Mouse (Mus musculus) myocyte (in vitro differentiated cells): Measurements from ENCODE around the gene Fbxo42.

Experiments
- CEBPB ChIP-seq: IDR thresholded peaks from 2 replicates; pipeline ENCODE4 v1.6.1; 2011; ENCODE audit warnings: mild to moderate bottlenecking, moderate library complexity; ENCODE audit not compliant: poor library complexity, insufficient read depth, severe bottlenecking
- E2F4 ChIP-seq: IDR thresholded peaks from one replicate; pipeline ENCODE4 v1.6.1; 2011; ENCODE audit warnings: mild to moderate bottlenecking, control low read depth, moderate library complexity; ENCODE audit not compliant: insufficient read depth
- MAX ChIP-seq: IDR thresholded peaks from one replicate; pipeline ENCODE4 v1.6.1; 2011; ENCODE audit warnings: low read depth, mild to moderate bottlenecking, control low read depth
- MYOD1 ChIP-seq, 3 experiments: IDR thresholded peaks; one replicate each; pipeline ENCODE4 v1.6.1; 2011; ENCODE audit warnings: control low read depth in 2 of 3, low read depth in 2 of 3, mild to moderate bottlenecking in 2 of 3, moderate library complexity in 1 of 3; ENCODE audit not compliant: insufficient read length in 2 of 3, control insufficient read depth in 1 of 3
- POLR2A ChIP-seq: IDR thresholded peaks from one replicate; pipeline ENCODE4 v1.6.1; 2011; ENCODE audit warnings: low read depth, mild to moderate bottlenecking, control low read depth, moderate library complexity; ENCODE audit not compliant: insufficient read length
- POLR2AphosphoS2 ChIP-seq: IDR thresholded peaks from one replicate; pipeline ENCODE4 v1.6.1; 2011; ENCODE audit warnings: low read depth, control low read depth; ENCODE audit not compliant: insufficient read length
- REST ChIP-seq: IDR thresholded peaks from one replicate; pipeline ENCODE4 v1.6.1; 2011; ENCODE audit warnings: mild to moderate bottlenecking, control low read depth, moderate library complexity; ENCODE audit not compliant: insufficient read depth, insufficient read length
- SRF ChIP-seq: IDR thresholded peaks from one replicate; pipeline ENCODE4 v1.6.1; 2011; ENCODE audit warnings: low read depth; ENCODE audit not compliant: control insufficient read depth, insufficient read length
- TCF12 ChIP-seq: IDR thresholded peaks from one replicate; pipeline ENCODE4 v1.6.1; 2011; ENCODE audit warnings: mild to moderate bottlenecking, control low read depth; ENCODE audit not compliant: poor library complexity, insufficient read depth, severe bottlenecking
- TCF3 ChIP-seq: IDR thresholded peaks from one replicate; pipeline ENCODE4 v1.6.1; 2011; ENCODE audit warnings: low read depth, control low read depth; ENCODE audit not compliant: insufficient read length
- USF1 ChIP-seq: IDR thresholded peaks from one replicate; pipeline ENCODE4 v1.6.1; 2011; ENCODE audit warnings: low read depth, mild to moderate bottlenecking, control low read depth, moderate library complexity

- TF ChIP-seq POLR2A (no peak), TCF12 (no peak), USF1 (no peak), TCF3 (no peak), SRF (no peak), MAX (no peak), CEBPB (no peak), REST (no peak), POLR2AphosphoS2 (no peak), MYOD1 (IDR thresholded peaks at IDR 0.05; ENCODE audit: control insufficient read depth in 1 of 3, insufficient read length in 2 of 3, low read depth in 2 of 3) (no peak), E2F4 (no peak)
Measured at GRCm38 (mm10) chr4:141160193-141160592, 12.5 kb downstream of the Fbxo42 start.
